Mouse (Mus musculus) cerebellum, adult 9-10 months (tissue): ENCODE results near the gene Aldh16a1.

ENCODE experiments used
- DNase-seq: peaks from one replicate; pipeline ENCODE4 v3.0.0; 2022

Aldh16a1 gene

DNA sequence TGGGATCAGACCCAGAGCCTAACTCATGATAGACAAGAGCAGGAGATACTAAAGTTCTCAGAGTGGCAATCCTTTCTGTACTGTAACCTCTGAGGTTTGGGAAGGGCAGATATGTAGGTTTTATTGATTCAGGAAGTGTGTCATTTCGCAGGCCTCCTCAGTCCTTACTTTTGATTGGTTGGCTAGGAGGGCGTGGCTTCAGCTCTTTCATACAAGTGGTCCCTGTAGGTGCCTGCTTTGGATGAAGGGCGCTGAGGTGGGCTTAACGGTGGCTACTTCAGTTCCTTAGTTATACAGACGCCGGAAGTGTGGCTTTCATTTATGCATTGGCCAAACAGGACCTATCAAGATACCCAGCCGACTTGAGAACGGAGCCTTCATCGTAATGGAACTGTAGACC, 1.2 kb upstream of the Aldh16a1 start:
- peak; percentile 65 for DNase-seq

DNA sequence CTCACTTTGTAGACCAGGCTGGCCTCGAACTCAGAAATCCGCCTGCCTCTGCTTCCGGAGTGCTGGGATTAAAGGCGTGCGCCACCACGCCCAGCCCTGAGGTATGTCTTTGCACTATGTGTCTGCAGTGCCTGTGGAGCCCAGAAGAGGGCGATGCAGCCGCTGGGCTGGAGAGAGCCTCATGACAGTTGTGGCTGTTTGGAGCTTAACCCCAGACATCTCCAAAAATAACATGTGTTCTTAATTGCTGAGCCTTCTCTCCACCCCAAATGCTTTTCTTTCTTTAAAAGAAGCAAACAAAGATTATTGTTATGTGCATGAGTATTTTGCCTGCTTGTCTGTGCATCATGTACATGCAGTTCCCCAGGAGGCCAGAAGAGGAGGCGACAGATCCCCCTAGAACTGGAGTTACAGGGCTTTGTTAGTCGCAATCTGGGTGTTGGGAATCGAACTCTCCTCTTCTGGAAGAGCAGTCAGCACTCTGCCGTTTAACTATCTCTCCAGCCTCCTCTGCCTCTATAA, 670 bp upstream of the Aldh16a1 start:
- peak; percentile 84 for DNase-seq

DNA sequence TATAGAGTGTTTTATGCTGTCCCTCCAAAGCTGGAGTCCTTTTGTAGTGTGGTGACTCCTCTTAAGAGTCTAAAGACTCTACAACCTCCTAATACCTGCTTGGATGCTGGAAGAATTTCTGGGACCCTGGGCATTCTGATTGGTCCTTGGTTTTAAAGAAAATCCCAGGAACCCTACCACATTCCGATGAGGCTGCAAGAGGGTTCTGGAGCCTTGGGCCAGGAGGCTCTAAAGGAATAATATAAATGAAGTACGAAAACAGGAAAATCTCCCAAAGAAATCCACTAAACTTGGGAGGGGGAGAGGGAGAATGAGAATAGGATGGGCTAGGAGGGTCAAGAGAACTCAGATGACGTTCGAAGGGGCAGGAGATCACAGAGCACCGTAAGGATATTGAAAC, 798 bp downstream of the Aldh16a1 start:
- DNase-seq, result no peak

DNA sequence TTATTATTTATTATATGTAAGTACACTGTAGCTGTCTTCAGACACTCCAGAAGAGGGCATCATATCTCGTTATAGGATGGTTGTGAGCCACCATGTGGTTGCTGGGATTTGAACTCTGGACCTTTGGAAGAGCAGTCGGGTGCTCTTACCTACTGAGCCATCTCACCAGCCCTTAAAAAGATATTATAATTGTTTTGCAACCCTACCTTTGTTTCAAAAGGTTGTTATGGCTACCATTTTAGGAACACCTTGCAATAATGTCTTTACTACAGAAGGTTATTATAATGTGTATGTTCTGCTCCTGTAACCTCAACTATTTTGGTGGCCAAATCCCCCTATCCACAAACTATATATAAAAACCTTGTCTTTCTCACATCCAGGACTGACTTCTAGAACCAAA, 1.3 kb downstream of the Aldh16a1 start:
- peak; percentile 39 for DNase-seq

DNA sequence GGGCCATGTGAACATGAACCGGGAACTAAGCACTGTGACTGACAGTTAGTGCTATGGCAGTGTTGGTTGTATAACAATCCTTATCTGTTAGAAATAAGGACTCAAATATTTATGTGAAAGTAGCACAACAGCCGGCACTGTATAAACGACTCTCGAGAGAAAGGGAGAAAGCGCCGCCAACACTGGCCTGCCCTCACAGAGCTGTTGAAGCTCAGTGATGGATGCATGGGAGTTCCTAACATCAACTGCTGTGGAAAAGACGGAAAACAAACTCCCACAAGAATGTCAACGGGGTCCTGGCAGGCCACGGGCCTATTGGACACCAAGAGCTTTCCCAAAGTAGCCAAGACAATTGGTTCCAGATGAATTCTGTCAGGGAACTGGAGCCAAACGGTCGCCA, 3.1 kb downstream of the Aldh16a1 start:
- DNase-seq, result peak; percentile 48

DNA sequence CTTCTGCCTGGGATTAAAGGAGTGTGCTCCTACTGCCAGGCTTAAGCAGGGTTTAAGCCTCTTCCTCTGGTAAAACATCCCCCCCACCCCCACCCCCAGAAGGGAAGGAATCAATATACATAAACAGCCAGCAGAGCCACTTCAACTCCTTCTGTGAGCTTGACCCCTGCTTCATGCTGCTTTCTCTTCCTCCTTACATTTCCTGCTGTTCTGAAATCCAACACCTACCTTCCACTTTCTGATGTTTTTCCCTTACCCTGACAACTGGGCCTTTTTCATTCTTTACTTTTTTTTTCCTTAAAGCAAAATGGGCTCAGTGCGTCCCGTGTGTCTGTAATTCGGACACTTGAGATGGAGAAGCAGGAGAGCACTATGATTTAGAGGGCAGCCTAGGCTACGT, 4.1 kb downstream of the Aldh16a1 start:
- no peak for DNase-seq

DNA sequence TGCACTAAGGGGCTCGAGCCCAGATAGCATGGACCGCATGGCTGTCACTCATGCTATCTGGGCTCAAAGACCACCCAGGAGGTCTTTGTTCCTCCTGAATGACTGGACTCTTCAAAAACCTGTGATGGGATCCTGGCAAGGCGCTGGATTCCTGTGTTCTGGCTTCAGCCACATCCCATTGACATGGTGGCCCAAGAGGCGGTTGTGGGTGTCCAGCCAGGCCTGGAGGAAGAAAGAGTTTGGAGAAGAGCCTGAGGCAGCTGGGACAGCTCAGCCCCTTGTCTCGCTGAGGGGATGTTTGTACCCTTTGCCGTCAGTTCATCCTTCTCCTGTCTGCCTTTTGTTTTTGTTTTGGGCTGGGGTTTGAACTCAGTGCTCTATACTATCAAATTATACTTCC, 4.8 kb downstream of the Aldh16a1 start:
- DNase-seq, result no peak

DNA sequence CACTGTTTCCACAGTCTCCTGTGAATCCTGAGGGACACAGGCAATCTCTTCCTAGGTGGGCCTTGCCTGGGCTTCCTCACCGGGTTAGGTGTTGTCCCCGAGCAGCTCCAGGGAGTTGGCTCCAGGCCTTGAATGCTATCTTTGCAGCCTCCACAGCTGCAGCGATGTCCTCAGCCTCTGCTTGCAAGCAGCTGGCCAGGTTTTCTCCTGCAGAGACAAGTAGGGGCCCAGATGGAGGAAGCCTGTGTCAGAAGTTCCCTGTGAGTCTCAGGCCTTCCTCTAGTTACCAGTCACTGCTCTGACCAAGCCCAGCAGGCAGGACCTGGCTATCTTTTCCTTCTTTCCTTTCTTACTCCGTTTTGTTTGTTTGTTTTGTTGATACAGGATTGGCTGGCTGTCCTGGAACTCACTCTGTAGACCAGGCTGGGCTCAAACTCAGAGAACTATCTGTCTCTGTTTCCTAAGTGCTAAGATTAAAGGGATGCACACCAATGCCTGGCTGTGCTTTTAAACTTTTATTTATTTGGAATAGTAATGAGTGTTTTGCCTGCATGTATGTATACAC, 5.8 kb downstream of the Aldh16a1 start:
- DNase-seq, result no peak

DNA sequence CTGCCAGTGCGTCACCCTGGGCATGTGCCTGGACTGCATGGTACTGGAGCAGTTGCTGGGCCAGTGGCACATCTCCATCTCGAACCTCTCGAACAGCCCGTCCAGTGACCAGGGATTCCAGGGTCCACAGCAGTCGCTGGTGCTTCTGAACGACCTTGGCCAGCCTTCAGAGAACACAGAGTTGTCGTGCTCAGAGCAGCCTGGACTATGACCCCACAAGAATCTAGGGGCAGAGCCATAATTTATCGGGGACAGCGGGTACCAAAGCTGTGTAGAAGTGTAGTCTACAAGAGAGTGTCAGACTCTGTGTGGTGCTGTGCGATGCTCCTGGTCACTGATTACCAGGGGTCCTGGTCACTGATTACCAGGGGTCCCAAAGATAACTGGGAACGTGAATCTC, 6.5 kb downstream of the Aldh16a1 start:
- DNase-seq, result no peak

DNA sequence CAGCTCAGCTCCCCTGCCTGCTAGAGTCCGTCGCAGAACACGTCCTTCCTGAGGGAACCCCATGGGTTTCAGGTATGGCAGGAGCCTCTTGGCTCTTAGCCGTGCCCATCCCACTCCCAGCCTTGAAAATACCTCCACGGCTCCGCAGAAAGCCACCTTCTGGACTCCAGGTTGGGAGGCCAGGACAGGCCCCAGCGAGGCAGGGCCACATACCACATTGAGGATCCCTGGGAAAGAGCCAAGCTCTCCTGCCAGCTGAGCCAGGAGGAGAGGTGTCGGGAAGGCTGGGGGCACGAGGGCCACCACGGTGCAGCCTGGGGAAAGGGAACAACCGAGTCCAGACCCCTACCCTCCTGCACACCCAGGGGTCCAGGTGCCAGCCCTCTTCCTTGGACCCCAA, 7.1 kb downstream of the Aldh16a1 start:
- no peak for DNase-seq

DNA sequence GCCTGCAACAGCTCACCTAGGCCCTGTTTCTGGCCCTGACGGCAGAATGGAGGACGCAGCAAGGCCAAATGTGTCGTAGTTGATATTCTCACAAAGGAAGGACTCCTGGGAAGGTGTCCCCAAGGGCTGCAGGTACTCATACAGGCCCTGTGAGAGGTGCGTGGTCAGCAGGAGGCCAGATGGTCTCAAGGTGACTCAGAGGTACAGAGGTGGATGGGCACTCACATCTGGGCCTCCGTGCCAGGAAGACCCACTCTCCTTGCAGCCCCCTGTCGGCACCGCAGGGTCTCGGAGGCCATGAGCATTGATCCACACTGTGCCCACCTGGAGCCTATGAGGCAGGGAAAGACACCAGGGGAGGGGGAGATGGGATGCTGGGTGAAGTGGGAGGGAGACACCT, 8.9 kb downstream of the Aldh16a1 start:
- no peak for DNase-seq

DNA sequence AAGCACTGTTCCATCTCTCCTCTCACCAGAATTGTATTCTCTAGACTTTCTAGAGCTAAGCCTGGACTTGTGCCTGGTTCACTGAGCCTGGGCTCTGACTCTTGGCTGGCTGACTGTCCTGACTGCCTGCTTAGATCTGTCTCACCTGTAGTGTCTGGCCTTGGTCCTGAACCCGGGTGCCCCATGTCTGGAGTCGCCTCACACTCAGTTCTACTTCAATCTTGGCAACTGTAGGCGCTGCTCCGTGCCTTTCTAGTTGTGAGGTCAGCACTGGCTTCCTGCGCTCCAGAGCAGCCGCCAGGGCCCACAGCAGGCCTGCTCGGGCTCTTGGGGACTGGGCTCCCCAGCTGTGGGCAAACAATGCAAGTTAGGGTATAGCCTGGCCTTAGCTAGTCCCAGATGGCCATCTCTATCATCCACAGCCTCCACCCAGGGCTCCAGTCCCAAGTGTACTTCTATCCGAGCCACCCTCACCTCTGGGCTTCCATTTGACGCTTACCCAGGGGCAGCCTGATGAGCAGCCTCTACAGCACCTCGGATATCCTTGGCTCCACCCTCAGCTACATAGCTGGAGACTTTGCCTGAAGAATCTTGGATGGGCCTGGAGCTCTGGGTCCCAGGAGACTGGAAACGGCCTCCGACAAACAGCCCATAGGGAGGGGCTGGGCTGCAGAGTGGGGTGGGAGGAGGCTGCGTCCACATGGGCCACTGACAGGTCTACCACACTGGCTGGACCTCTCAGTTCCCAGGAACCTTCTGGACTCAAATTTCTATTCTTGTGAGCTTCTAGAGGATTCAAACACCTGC, 9.8 kb downstream of the Aldh16a1 start:
- no peak for DNase-seq

DNA sequence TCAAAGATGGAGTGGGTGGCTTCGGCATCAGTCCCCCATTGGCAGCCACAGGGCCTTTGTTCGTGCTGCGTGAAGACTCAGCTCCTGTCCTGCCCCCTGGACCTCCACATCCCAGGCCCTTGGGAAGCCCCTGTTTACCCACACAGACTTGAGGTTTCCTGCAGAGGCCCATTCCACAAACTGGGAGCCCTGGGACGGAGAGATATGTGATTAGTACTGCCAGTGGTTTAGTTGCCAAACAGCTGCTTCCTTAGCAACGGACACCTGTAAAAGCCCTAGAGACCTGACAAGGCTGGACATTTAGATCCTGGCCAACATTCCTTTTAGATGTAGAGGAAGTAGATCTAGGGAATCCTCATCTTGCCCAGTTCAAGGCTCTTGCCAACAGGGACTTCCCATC, 12.5 kb downstream of the Aldh16a1 start:
- DNase-seq, result no peak

DNA sequence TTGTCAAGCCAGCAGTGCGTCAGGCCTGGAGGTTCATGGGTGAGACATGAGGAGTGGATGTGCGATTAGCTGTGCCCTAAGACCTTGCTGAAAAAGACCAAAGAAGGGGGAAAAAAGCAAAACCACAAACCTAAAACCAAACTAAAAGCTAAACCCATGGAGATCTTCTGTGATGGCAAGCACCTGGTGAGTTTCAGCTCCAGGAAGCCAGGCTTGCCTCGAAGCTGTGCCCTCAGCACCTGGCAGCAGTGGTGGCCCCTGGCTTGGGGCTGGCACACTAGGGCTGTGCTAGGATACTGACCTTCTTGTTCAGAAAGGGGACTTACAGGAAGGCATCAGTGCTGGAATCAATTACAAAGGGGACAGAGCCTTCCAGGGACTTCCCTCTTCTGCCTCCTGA, 13.1 kb downstream of the Aldh16a1 start:
- no peak for DNase-seq

DNA sequence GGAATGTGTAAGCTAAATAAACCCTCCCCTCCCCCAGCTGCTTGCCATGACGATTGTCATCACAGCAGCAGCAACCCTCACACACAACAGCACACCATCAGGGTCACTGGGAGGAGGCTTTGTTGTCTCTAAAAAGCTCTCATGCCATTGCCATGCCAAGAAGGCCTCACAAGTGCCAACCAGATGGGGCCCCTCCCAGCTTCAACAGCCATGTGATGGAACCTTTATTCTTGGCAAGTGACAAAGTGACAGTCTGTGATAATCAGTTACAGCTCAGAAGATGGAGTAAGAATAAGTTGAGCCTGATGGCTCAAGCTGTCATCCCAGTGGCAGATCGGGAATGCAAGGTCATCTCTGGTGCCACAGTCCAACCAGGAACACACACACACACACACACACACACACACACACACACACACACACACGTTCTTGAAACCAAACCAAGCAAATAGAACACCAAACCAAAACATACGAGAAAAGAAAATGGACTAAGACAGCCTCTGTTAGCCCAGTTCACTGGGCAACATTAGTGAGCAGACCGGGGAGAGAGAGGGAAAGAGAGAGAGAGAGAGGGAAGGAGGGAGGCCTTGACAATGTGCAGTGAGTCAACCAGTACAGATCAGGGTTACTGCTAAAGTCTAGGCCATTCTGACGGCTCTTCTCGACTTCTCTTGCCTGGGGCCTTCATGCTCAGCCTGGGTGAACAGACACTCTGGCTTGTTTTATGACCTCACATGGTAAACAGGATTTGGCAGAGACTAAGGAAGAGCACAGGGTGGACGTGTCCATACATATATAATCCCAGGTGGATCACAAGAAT, 14.3 kb downstream of the Aldh16a1 start:
- DNase-seq, result no peak

DNA sequence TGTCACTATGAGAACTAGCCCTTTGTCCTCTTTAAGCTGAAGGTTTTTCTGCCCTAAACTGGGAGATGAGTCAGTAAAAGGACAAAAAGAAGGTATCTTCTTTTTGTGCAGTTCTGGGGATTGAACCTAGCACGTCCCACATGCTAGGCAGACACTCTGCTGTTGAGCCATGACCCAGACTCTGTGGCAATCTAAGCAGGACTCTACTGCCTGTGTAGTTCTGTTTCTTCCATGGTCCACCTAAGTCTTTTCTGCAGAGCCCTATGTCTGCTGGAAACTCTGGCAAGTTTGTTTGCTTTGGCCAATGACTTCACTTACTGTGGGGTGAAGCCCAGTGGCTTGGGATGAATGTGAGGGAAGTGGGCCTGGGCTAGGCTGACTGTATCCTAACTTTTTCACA, 16.0 kb downstream of the Aldh16a1 start:
- no peak for DNase-seq

DNA sequence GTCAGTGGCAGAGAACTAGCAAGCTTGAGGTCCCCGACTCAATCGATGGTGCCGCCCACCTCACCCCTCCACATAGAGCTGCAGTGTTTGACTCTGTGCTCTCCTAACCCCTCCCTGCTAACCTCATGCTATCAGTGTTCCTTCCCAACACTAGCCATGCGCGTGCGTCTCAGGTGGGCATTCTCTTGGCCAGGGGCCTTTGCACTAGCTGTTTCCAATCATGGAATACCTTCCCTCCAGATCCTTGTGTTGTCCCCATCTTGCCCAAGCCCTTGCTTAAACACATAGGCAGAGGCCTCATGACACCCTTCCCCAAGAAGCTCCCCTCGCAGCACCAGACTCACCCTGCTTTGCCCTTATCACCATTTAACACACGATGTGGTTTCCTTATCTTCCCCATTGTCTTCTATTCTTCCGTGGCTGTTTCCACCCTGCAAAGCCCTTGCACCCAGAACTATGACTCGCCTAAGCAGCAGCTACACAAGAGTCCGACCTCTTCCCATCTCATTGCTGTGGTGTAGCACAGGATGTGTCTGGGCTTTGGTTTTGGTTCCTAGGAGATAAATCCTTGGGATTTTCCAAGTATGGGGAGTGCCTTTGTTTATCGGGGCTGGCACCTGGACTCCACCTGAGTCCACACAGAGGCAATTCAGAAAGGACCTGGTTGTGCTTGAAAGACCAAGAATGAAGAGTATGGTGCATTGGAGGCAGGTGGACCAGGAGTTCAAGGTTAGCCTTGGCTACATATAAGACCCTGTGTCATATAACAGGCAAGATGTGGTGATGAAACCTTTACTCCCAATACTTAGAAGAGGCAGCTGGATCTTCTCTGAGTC, 17.0 kb downstream of the Aldh16a1 start:
- DNase-seq, result peak; percentile 39

DNA sequence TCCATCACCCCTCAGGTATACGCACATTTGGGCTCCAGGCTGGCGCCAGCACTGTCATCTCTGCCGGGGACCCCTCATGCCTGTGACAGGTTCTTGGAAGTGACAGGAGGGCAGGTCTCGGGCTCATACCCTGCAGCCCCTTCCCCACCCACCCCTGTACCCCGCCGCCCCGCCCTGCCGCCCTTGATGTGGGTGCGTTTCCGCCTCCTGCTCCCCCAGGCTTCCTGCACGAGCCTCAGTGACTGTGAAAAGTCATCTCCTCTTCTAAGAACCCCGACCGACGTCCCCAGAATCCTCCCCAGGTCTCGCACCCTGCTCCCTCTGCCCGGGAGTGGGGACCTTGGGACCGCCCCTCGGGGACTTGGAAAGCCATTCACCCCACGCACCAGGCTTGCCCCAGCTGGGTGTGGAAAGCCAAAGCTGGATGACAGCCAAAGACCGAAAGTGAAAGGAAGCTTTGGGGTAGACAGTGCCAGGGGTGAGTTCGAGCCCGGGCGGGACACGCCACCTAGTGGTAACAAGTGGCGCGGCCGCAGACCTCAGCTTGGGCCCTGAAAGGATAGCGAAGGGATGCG, 18.3 kb downstream of the Aldh16a1 start, which contains the start of the genes Gm45713 and Flt3l:
Gene Gm45713 (minus strand): TSS at position 239 of the 575 bp plus-strand sequence.
Gene Flt3l (minus strand): TSS at position 440 of the 575 bp plus-strand sequence.
- peak; percentile 94 for DNase-seq

DNA sequence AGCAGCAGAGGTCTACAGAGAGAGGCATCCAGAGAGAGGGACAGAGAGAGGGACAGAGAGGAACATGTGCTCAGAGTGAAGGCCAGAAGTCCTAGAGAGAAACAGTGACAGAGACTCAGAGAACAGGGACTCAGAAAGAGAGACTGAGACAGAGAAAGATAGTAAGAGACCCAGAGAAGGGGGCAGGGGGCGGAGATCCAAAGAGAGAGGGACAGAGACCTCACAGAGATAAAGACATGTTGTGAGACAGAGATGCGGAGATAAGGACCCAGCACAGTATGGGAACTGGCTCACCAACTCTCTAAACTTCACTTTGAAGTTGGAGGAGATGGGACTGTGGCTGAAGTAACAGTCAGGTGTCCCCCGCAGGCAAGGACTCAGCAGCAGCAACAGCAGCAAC, 19.0 kb downstream of the Aldh16a1 start:
- DNase-seq, result no peak

DNA sequence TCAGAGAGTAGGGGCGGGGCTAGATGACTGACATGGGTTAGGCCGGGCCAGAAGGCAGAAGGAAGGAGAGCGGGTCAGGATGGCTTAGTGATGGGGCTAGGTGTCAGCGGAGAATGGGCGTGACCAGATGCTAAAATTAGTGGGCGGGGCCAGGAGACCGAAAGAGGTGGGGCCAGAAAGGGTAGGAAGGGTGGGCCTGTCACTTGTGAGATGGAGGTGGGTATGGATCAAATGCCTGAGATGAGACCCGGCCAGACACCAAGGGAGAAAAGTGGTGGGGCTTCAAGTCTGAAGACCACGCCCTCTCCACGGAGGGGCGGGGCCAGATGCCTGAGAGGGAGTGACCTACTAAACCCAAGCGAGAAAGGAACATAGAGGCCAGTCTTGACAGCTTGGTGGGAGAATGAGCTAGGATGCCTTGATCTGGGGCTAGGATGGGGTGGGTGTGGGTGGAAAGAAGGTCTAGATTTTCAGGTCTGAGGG, 19.8 kb downstream of the Aldh16a1 start:
- peak; percentile 54 for DNase-seq

DNA sequence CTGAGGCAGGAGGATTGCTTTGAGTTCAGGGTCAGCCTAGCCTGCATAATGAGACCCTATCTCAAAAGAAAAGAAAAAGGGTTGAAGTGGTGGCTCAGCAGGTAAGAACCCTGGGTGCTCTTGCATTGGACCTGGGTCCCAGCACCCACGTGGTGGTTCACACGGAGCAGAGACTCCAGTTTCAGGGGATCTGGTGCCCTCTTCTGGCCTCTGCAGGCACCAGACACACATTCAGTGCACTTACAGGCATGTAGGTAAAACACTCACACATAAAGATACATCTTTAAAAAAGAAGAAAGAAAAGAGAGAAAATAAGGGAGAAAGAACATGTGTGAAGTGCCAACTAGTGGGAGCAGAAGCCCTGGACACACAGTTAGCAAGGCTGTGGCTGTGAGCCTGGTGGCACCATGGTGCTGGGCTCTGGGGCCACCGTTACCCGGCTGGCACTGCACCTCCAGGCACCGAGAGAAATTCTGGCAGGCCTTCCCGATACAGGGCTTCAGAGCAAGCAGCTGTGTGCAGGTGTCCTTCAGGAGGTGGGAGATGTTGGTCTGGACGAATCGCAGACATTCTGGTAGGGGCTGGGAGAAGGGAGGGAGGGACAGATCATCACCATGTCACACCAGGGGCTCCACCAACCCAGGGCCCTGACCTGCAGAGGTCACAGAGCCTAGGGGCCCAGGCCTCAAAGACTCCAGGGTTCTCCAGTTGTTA, 20.8 kb downstream of the Aldh16a1 start:
- DNase-seq, result no peak
